Mouse (Mus musculus) megakaryocyte, embryonic 14.5 days (primary cell): Measurements from ENCODE around the gene Arfgef3. TPM values are rescaled to one million over a fixed set of nuclear protein-coding genes. Genes with fewer than 3 reads are reported as not detected.
"Not testable (repeated sequence)": the region's sequence is repeated elsewhere in the genome, so short reads cannot be mapped to it uniquely, and the experiment has no call there.

Source experiments
- H3K27me3 ChIP-seq: replicated peaks from 2 replicates; pipeline ENCODE3; 2012; ENCODE audit warnings: inconsistent platforms
- H3K36me3 ChIP-seq: replicated peaks from 2 replicates; pipeline ENCODE3; 2012; ENCODE audit warnings: low read length, inconsistent platforms, mixed read lengths
- H3K4me1 ChIP-seq: 2 replicates; pipeline ENCODE4 v1.6.1; 2012; ENCODE audit warnings: inconsistent platforms
- H3K4me3 ChIP-seq: replicated peaks from 2 replicates; pipeline ENCODE3; 2012; ENCODE audit warnings: moderate library complexity, mild to moderate bottlenecking, inconsistent platforms
- H3K9me3 ChIP-seq: 2 replicates; pipeline ENCODE4 v1.6.1; 2012; ENCODE audit warnings: inconsistent platforms
- FLI1 ChIP-seq: IDR thresholded peaks from 2 replicates; pipeline ENCODE4 v1.6.1; 2012; ENCODE audit warnings: low read length, inconsistent platforms, mixed read lengths
- GATA1 ChIP-seq: IDR thresholded peaks from 3 replicates; pipeline ENCODE4 v1.6.1; 2012; ENCODE audit warnings: mixed read lengths, low read length, inconsistent platforms, borderline replicate concordance
- polyA plus RNA-seq: library from polyadenylated mRNA; stranded (reverse); fragments of >175 nt; gene quantifications from 2 replicates; pipeline ENCODE4 v1.2.3, GENCODE M21; 2012; ENCODE audit warnings: low replicate concordance; ENCODE audit not compliant: insufficient read depth

Arfgef3 gene
- polyA plus RNA-seq, 1 experiment: not detected

DNA sequence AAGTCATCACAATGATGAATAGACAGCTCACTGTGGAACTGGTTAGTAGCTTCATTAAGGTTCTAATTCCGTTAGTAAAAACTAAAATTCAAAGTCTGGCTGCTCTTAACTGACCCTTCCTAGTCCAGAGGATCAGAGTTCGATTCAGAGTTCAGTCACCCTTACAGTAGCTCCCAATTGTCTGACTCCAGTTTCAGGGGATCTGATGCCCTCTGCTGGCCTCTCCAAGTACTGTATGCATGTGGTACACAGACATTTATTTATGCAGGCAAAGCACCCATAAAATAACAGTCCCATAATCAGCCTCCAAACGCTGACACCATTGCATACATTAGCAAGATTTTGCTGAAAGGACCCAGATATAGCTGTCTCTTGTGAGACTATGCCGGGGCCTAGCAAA, 141.7 kb downstream of the Arfgef3 start:
- no peaks in the 10 kb centered on the region for H3K4me1 ChIP-seq
- no peaks in the 10 kb centered on the region for H3K36me3 ChIP-seq
- TF ChIP-seq GATA1 (no peak), FLI1 (no peak)
- no peaks in the 10 kb centered on the region for H3K27me3 ChIP-seq
- H3K9me3 ChIP-seq: peaks cover 3% of the 10 kb centered on the region; the same call in 1 of the 2 replicates
- H3K4me3 ChIP-seq: no peak overlapping the region

DNA sequence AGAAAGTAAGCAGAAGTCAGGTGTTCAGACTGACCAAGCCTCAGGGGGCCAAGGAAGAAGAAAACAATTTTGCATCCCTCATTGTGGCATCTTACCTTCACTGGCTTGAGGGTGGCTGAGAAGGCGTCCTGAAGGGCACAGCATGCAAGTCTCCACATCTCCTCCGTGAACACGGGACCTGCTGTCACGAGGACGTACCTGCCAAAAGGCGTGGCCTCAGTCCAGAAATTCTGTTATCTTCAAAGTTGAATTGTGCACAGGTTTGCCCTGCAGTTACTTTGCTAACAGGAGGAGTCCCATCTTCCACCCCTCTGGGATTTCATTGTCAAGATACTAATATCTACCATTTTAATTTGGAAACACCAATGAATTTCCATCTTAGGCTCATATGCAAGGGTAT, 146.1 kb downstream of the Arfgef3 start:
- no peak overlapping the region for H3K4me3 ChIP-seq
- peaks cover 11% of the 10 kb centered on the region; the same call in 1 of the 2 replicates for H3K9me3 ChIP-seq
- H3K4me1 ChIP-seq: no peaks in the 10 kb centered on the region
- TF ChIP-seq FLI1 (no peak), GATA1 (no peak)
- no peaks in the 10 kb centered on the region for H3K36me3 ChIP-seq
- H3K27me3 ChIP-seq: no peaks in the 10 kb centered on the region

DNA sequence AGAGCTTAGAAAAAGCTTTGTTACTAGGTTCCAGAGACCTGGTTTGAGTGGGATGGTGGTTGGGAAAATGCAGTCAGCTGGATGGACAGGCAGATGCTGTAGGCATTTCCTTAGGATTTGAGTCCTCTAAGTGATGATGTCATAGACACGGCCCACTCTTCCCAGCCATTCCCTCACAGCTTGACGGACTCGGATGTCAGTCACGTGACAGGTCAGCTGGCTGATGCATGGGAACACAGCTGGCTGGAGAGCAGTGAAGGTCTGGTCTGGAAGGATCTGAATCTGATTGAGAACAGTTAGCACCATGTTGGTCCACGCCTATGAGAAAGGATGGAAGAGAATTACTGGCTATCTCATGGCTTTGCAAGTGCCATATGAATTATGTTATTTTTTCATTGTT, 154.3 kb downstream of the Arfgef3 start:
- Histone ChIP-seq H3K4me1 (no peaks in the 10 kb centered on the region), H3K27me3 (peaks cover 3% of the 10 kb centered on the region), H3K4me3 (no peak overlapping the region), H3K9me3 (peaks cover 5% of the 10 kb centered on the region; the same call in 1 of the 2 replicates), H3K36me3 (no peaks in the 10 kb centered on the region)
- TF ChIP-seq GATA1: no peak
- no peak for TF ChIP-seq FLI1

DNA sequence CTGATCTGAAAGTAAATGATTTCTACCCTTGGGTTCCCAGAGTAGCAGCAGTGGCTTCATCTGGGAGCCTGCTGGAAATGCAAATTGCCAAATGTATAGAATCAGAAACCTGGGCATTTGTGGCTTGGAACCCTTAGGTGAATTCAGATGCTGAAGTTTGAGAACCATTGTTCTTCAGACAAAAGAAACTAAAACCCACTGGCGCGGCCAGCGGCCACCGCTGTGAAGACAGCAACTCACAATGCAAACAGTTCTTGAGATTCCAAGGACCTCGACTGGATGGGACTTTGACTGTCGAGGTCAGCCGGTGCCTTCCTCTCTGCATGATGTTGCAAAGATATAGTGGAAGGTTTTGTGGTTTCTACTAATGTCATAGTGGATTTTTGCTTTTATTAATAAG, 159.6 kb downstream of the Arfgef3 start:
- no peak for TF ChIP-seq GATA1
- TF ChIP-seq FLI1: no peak
- H3K27me3 ChIP-seq: no peaks in the 10 kb centered on the region
- no peaks in the 10 kb centered on the region for H3K4me1 ChIP-seq
- H3K36me3 ChIP-seq: no peaks in the 10 kb centered on the region
- no peak overlapping the region for H3K4me3 ChIP-seq
- H3K9me3 ChIP-seq: no peaks in the 10 kb centered on the region

DNA sequence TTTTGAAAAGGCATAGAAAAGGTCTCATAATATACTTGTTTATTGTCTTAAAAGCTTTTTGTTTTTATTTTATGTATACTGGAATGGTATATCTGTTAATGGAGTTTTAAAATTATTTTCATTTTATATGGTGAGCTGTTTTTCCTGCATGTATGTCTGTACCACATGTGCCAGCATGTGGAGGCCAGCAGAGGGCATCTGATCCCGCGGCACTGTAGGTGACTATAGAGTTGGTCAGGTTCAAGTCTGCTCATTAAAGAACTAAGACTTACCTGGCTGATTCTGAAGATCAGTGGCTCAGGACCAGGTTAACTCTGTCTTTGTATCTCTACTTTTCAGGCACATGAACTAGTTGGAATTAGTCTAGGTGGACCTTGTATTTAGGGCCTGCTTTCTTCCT, 171.2 kb downstream of the Arfgef3 start:
- Histone ChIP-seq H3K4me1 (no peaks in the 10 kb centered on the region), H3K36me3 (no peaks in the 10 kb centered on the region), H3K4me3 (no peak overlapping the region), H3K9me3 (no peaks in the 10 kb centered on the region), H3K27me3 (no peaks in the 10 kb centered on the region)
- no peak for TF ChIP-seq GATA1
- no peak for TF ChIP-seq FLI1

DNA sequence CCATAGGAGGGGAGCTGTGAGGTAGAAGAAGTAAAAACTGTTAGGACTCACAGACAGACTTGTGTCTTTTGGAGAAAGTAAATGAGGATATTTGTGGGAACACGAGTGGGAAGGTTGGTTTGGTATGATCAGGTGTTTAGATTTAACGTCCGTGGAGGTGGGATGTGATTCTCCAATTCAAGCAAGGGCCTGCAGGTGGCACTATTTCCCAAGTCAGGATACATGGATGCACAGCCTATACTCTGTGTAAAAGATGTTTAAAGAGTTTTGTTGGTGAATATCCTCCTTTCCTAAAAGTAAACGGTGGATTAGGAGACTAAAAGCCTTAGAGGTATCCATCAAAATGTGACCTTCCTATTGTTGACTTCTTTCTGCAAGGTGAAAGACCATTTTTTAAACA, 180.8 kb downstream of the Arfgef3 start:
- H3K36me3 ChIP-seq: no peaks in the 10 kb centered on the region
- H3K9me3 ChIP-seq: no peaks in the 10 kb centered on the region
- no peak overlapping the region for H3K4me3 ChIP-seq
- no peaks in the 10 kb centered on the region for H3K27me3 ChIP-seq
- TF ChIP-seq FLI1: no peak
- no peak for TF ChIP-seq GATA1
- no peaks in the 10 kb centered on the region for H3K4me1 ChIP-seq

DNA sequence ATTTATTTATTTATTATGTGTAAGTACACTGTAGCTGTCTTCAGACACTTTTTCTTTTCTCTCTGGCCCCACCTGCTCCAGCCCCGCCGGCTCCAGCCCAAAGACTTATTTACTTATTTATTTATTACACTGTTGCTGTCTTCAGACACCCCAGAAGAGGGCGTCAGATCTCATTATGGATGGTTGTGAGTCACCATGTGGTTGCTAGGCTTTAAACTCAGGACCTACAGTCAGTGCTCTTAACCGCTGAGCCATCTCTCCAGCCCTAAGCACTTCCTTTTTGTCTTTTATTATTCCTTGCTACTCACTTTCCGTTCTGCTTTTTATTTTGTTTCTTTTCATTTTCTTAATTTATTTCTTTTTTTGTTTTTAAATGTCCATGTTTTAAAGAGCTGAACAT, 182.3 kb downstream of the Arfgef3 start:
- TF ChIP-seq GATA1 (no peak), FLI1 (no peak)
- no peaks in the 10 kb centered on the region for H3K9me3 ChIP-seq
- H3K4me3 ChIP-seq: no peak overlapping the region
- H3K27me3 ChIP-seq: no peaks in the 10 kb centered on the region
- H3K4me1 ChIP-seq: no peaks in the 10 kb centered on the region
- no peaks in the 10 kb centered on the region for H3K36me3 ChIP-seq

DNA sequence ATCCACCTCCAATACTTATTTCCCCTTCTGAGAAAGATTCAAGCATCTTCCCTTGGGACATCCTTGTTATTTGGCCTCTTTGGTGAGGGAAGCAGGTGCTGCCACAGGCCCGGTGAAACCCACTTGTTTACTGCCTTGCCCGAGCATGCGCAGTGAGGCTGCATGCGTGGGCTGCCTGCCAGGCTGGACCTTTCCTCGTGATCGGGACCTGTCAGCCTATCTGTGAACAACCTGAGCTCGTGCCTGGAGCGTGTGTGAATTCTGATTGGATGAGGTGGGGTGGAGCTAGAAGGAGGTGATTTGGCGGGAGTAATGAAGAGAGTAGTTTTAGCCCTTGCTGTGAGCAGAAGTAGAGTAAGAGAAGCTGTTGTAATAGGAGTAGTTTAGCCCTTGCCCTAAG, 184.7 kb downstream of the Arfgef3 start:
- not testable (repeated sequence) for H3K9me3 ChIP-seq, H3K36me3 ChIP-seq, H3K27me3 ChIP-seq, H3K4me1 ChIP-seq, H3K4me3 ChIP-seq

DNA sequence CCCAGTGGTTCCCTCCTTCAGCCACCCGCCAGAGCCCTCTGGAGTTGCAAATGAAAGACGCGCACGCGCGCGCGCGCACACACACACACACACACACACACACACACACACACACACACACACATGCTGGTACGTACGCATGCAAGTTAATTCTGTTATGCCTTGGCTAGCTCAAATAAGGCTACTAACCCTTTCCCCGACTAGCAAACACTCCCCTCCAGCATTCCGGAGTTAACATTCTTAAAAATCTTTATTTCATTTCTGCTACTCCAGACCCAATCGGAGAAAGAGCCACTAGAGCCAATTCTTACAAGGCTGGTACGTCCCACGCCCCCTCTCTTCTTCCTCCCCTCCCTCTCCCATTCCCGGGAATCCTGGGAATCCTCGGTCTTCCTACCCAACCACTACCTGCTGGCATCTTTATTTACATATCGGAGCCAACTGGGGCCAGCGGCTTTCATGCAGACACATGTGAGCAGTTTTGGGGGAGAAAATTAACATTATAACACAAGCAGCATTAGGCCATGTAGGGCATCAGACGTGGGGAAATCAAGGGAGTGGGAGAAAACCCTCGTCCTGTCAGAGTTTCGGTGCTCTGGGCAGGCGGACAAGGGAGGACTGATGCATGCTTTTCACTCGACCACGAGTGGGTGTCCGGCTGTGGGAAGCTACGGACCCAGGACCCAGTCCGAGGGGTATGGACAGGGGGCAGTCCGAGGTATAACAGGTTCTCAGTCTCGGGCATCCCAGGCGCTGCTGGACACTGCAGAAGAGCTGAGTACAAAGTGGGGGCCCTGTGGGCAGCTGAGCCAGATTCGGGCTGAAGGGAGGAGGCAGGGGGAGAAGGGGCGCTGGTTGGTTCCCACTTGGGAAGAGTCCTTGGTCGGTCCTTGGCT, 194.2 kb downstream of the Arfgef3 start:
- no peaks in the 10 kb centered on the region for H3K36me3 ChIP-seq
- peaks cover 15% of the 10 kb centered on the region for H3K27me3 ChIP-seq
- peaks cover 7% of the 10 kb centered on the region for H3K4me1 ChIP-seq
- no peaks in the 10 kb centered on the region for H3K9me3 ChIP-seq
- TF ChIP-seq FLI1: no peak
- no peak for TF ChIP-seq GATA1
- no peak overlapping the region for H3K4me3 ChIP-seq

DNA sequence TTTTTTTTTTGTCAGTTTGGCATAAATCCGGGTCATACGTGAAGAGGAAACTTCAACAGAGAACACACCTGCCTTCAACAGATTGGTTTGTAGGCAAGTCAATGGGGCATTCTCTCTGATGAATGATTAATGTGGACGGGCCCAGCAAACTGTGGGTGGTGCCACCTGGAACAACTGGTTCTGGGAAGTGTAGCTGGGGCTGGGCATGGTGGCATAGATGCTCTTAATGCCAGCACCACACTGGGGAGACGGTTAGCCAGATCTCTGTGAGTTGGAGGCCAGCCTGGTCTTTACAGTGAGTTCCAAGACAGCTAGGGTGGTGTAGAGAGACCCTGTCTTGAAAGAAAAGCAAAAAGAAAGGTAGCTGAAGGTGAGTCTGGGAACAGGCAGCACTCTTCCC, 196.4 kb downstream of the Arfgef3 start:
- H3K4me3 ChIP-seq: no peak overlapping the region
- TF ChIP-seq FLI1 (no peak), GATA1 (no peak)

More for the DNA sequence above, 196.4 kb downstream of the Arfgef3 start:
- Histone ChIP-seq H3K27me3 (peaks cover 17% of the 10 kb centered on the region), H3K9me3 (no peaks in the 10 kb centered on the region), H3K36me3 (no peaks in the 10 kb centered on the region), H3K4me1 (peaks cover 7% of the 10 kb centered on the region)
